In genomic region chr17:71285929-71286328, GRCm38 (mm10) we compare ENCODE assay signal across 11 mouse cellular contexts. TPM values are rescaled to one million over a fixed set of nuclear protein-coding genes. Genes with fewer than 3 reads are reported as not detected.
A peak's percentile ranks its signal among the peaks of the same experiment; 100 is the strongest.
DNase-seq lines count a peak whose midpoint lies in the region; ATAC-seq and TF ChIP-seq lines count a peak whose summit lies in the region.
"Had no signal": no experiment of that assay in that cellular context is flagged by ENCODE, and none has a peak within 500 bp of the region (broad histone marks: within the 10 kb centered on the region; RNA-seq: fewer than 3 reads in every experiment).

No protein-coding gene starts in this region.

- H3K4me3 ChIP-seq in kidney, adult 2 months (ENCODE audit: insufficient read depth, low read depth, low read length): no peak overlapping the region
- H3K4me3 ChIP-seq in kidney, embryonic 15.5 days (replicated peaks): no peak overlapping the region
- H3K4me3 ChIP-seq: hindbrain, embryonic 15.5 days had no signal

- no peaks in the 10 kb centered on the region for H3K36me3 ChIP-seq in kidney, adult 2 months (ENCODE audit: control insufficient read depth, insufficient read depth, low read length)
- H3K36me3 ChIP-seq in kidney, embryonic 15.5 days: no peaks in the 10 kb centered on the region
- H3K36me3 ChIP-seq: hindbrain, embryonic 15.5 days had no signal

- peaks cover 11% of the 10 kb centered on the region; the same call in 1 of the 2 replicates for H3K4me1 ChIP-seq in kidney, adult 2 months (ENCODE audit: control insufficient read depth, insufficient read depth, low read length)
- H3K4me1 ChIP-seq in kidney, embryonic 15.5 days: peaks cover 10% of the 10 kb centered on the region; the same call in 1 of the 2 replicates
- H3K4me1 ChIP-seq: hindbrain, embryonic 15.5 days had no signal

- intact Hi-C loops in gastrocnemius, postnatal 36 days (cut with DNase I): no loop called here

- WGBS in kidney, adult 2 months: 51% methylated on average over 6 of the region's 6 CpGs
- 72% methylated on average over 6 of the region's 6 CpGs for WGBS in kidney, embryonic 15.5 days

- H3K9ac ChIP-seq in kidney, embryonic 15.5 days: no peak overlapping the region
- H3K9ac ChIP-seq: hindbrain, embryonic 15.5 days had no signal

- no peak overlapping the region for H3K4me2 ChIP-seq in kidney, embryonic 15.5 days
- H3K4me2 ChIP-seq: hindbrain, embryonic 15.5 days had no signal

- DNase-seq in kidney, adult 2 months: peak; percentile 74
- DNase-seq in kidney, postnatal 4 days: no peak
- DNase-seq in gastrocnemius, postnatal 36 days: peak; percentile 67 to 73
- no peak for DNase-seq in layer of hippocampus, adult 11-12 months (ENCODE audit: low spot score)
- no peak for DNase-seq in layer of hippocampus, adult 8-10 months (ENCODE audit: low spot score in 2 of 2)
- DNase-seq in frontal cortex, postnatal 14 days (ENCODE audit: low spot score in 2 of 2): no peak
- DNase-seq: cerebellum, adult 9-11 months had no signal

- H3K9me3 ChIP-seq in kidney, embryonic 15.5 days (replicated peaks): no peaks in the 10 kb centered on the region
- H3K9me3 ChIP-seq: hindbrain, embryonic 15.5 days had no signal

- H3K27ac ChIP-seq in kidney, adult 2 months (ENCODE audit: insufficient read depth, low read depth, low read length): no peak overlapping the region
- H3K27ac ChIP-seq in kidney, embryonic 15.5 days: no peak overlapping the region
- H3K27ac ChIP-seq: hindbrain, embryonic 15.5 days had no signal

- no peak for TF ChIP-seq POLR2A in kidney, adult 2 months (IDR thresholded peaks at IDR 0.05; ENCODE audit: low read depth, low read length)

- ATAC-seq in kidney, embryonic 15.5 days (replicated peaks; ENCODE audit: low FRiP score): 0 out of 2 replicates have a peak, but pooled peaks have one; percentile 37
- peak; percentile 47 for ATAC-seq in monocyte, adult 5-6 weeks (replicated peaks; ENCODE audit: insufficient number of reproducible peaks, low FRiP score, low TSS enrichment, poor library complexity, severe bottlenecking)
- ATAC-seq: midbrain, embryonic 16.5 days had no signal

- no peaks in the 10 kb centered on the region for H3K27me3 ChIP-seq in kidney, adult 2 months (replicated peaks; ENCODE audit: control insufficient read depth, insufficient read depth, low read length)
- no peaks in the 10 kb centered on the region for H3K27me3 ChIP-seq in kidney, embryonic 15.5 days
- H3K27me3 ChIP-seq: hindbrain, embryonic 15.5 days had no signal

- no peak for TF ChIP-seq CTCF in kidney, adult 2 months (conservative IDR thresholded peaks at IDR 0.05; ENCODE audit: insufficient read depth, insufficient read length, low read depth, low read length)

RNA-seq across cellular contexts. Expression of gene Emilin2, which starts 25.8 kb away (rescaled TPM):
- 2.6 and 2.7 TPM in 2 replicates for polyA plus RNA-seq in kidney, adult 2 months (2012; rRNA removed)
- 1 to 10 TPM; 6.6 to 6.7 TPM for total RNA-seq in gastrocnemius, postnatal 36 days (2021)
- polyA plus RNA-seq in kidney, embryonic 15.5 days (2015; fragmentation: Nextera tagmentation; extraction: Ambion mirVana): 3.6 and 4.8 TPM in 2 replicates
- 184 to 329 TPM (median 319 TPM) in 3 replicates for total RNA-seq in monocyte, adult 5-6 weeks (2017)
- 1 to 10 TPM; 3.1 to 5.2 (median 3.9) TPM for total RNA-seq in layer of hippocampus, adult 8-10 months (2022)

Comparison
In these comparisons a context has a peak if more than half of its experiments do, and no peak if none do; other contexts are left out.
1. DNase-seq: peak in kidney, adult 2 months (single experiment) and gastrocnemius, postnatal 36 days (2 of 2); none in kidney, postnatal 4 days (0 of 2), layer of hippocampus, adult 11-12 months (single experiment), layer of hippocampus, adult 8-10 months (0 of 2) and frontal cortex, postnatal 14 days (0 of 2).
2. RNA of gene Emilin2, which starts 25.8 kb away (total RNA-seq): 184 to 329 TPM in monocyte, adult 5-6 weeks; 6.6 to 6.7 TPM in gastrocnemius, postnatal 36 days and 3.1 to 5.2 TPM in layer of hippocampus, adult 8-10 months; every median in the first group is over 10 times any median in the second.